Mouse (Mus musculus) embryonic facial prominence, embryonic 14.5 days (tissue): ENCODE measurements around the gene Gm15517. TPM values are rescaled to one million over a fixed set of nuclear protein-coding genes. Genes with fewer than 3 reads are reported as not detected.
"Not testable (repeated sequence)": the region's sequence is repeated elsewhere in the genome, so short reads cannot be mapped to it uniquely, and the experiment has no call there.

Experiments
- ATAC-seq: fragments of 200-750 bp; cut with Nextera tagmentation; 2 replicates; pipeline ENCODE4 v1.8.0; 2017; ENCODE audit warnings: low read depth, moderate number of reproducible peaks, moderate TSS enrichment
- DNase-seq: peaks from one replicate; pipeline ENCODE4 v3.0.0-alpha.2; 2015; ENCODE audit warnings: low spot score
- H3K27ac ChIP-seq: fragments of 300-500 bp; sonication (generic); replicated peaks from 2 replicates; pipeline ENCODE4 v1.5.1; 2014; ENCODE audit warnings: low read depth, mild to moderate bottlenecking, low read length, moderate library complexity
- H3K27me3 ChIP-seq: fragments of 300-500 bp; sonication (generic); replicated peaks from 2 replicates; pipeline ENCODE4 v1.6.1; 2014; ENCODE audit warnings: low read length; ENCODE audit not compliant: control insufficient read depth, insufficient read depth
- H3K36me3 ChIP-seq: fragments of 300-500 bp; sonication (generic); 2 replicates; pipeline ENCODE4 v1.6.1; 2014; ENCODE audit warnings: low read length, mixed read lengths; ENCODE audit not compliant: control insufficient read depth, insufficient read depth
- H3K4me1 ChIP-seq: fragments of 300-500 bp; sonication (generic); 2 replicates; pipeline ENCODE4 v1.6.1; 2014; ENCODE audit warnings: antibody characterized with exemption, low read length; ENCODE audit not compliant: control insufficient read depth, insufficient read depth
- H3K4me2 ChIP-seq: fragments of 300-500 bp; sonication (generic); 2 replicates; pipeline ENCODE4 v1.6.1; 2014; ENCODE audit warnings: low read depth, mild to moderate bottlenecking, low read length, moderate library complexity, mixed read lengths
- H3K4me3 ChIP-seq: fragments of 300-500 bp; sonication (generic); 2 replicates; pipeline ENCODE4 v1.5.1; 2014; ENCODE audit warnings: low read depth, mild to moderate bottlenecking, low read length
- H3K9ac ChIP-seq: fragments of 300-500 bp; sonication (generic); 2 replicates; pipeline ENCODE4 v1.6.1; 2014; ENCODE audit warnings: low read depth, mild to moderate bottlenecking, low read length, moderate library complexity, mixed read lengths
- H3K9me3 ChIP-seq: fragments of 300-500 bp; sonication (generic); 2 replicates; pipeline ENCODE4 v1.6.1; 2016; ENCODE audit warnings: low read length; ENCODE audit not compliant: control insufficient read depth
- WGBS: fragments of 180-500 bp; shearing (Covaris S2); extraction: QIAGEN DNeasy Blood & Tissue Kit; methylation state at CpG from one replicate; pipeline ENCODE4 v1.1.7; 2014; 5-methylcytosine and 5-hydroxymethylcytosine counted together
- polyA plus RNA-seq: library from polyadenylated mRNA; unstranded; fragments of >200 nt; fragmentation: Nextera tagmentation; extraction: Ambion mirVana; gene quantifications from 2 replicates; pipeline ENCODE4 v1.2.1, GENCODE M21; 2014

The Gm15517 gene
- not detected in 2 replicates for polyA plus RNA-seq

DNA sequence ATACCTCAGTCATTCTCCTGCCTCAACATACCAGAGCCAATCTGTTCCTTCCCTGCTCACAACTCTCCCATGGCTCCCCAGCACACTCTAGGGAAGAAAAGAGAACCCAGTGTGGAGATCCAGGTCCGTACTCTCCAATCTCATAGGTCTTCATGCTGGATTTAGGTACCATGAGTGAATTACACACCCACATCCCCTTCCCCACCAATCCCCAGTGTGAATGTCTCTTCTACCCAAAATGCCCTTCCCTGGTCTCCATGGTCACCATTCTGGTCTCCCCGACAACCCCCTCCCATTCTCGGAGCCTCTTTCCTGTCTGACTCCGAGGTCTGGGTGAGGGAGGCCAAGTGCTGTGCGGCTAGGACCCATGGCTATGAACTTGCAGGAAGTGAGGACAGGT lies at the start of gene Gm15517:
Gm15517 (plus strand) TSS at position 301 of the 400 bp plus-strand sequence.
- no peaks in the 10 kb centered on the region for H3K4me1 ChIP-seq
- ATAC-seq (0 out of 2 replicates have a peak, but pooled peaks have one; percentile 12), DNase-seq (no peak)
- no peak within 1 kb of the TSS for H3K4me3 ChIP-seq
- H3K9me3 ChIP-seq = no peaks in the 10 kb centered on the region
- H3K36me3 ChIP-seq = no peaks in the 10 kb centered on the region
- H3K27ac ChIP-seq = no peak within 1 kb of the TSS
- no peak within 1 kb of the TSS for H3K4me2 ChIP-seq
- no peak within 1 kb of the TSS for H3K9ac ChIP-seq
- WGBS = 52% methylated on average over 5 of the region's 5 CpGs
- peaks cover 12% of the 10 kb centered on the region; the same call in 1 of the 2 replicates for H3K27me3 ChIP-seq

DNA sequence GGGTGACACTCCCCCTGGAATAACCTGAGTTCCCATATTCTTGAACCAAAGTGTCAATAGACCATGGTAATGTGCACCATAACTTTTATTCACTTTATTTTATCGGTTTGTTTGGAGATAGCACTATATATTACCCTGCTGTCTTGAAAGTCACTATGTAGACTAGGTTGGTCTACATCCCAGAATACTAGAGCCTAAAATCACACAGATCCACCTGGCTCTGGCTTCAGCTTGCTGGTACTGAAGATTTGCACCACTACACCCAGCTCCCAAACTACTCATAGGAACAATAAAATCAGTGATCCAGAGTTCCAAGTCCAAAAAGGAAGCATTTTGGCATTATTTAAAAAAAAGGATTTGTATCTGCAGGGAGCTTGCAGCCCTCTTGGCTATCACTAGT lies 45.6 kb upstream of the Gm15517 start, which contains the start of gene Klk1b5:
Klk1b5 (plus strand) TSS at position 301 of the 400 bp plus-strand sequence.
- H3K4me1 ChIP-seq = no peaks in the 10 kb centered on the region
- no peaks in the 10 kb centered on the region for H3K27me3 ChIP-seq
- H3K4me3 ChIP-seq = no peak within 1 kb of the TSS
- no peak for DNase-seq
- H3K27ac ChIP-seq = no peak within 1 kb of the TSS
- H3K9ac ChIP-seq = no peak within 1 kb of the TSS
- WGBS = 77% methylated on average over 1 of the region's 1 CpGs
- no peaks in the 10 kb centered on the region for H3K9me3 ChIP-seq
- H3K36me3 ChIP-seq = no peaks in the 10 kb centered on the region
- no peak within 1 kb of the TSS for H3K4me2 ChIP-seq
- no peak for ATAC-seq

DNA sequence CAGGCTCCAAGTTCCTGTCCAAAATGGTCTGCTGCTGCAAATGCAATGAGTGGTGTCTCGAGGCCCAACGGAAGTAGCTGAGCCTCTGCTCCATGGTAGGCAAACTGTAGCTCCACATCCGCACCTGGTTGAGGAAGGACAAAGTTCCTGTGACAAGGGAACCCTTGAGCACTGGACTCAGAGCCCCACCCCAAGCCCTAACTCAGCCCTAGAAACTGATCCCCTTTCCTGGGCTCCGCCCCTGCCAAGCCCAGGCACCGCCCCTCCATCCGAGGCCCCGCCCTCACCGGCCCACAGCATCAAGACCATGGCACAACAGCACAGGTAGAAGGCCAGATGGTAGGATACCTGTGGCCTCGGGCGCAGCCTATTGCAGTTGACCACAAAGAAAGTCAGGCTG lies 39.6 kb upstream of the Gm15517 start:
- not testable (repeated sequence) for H3K4me3 ChIP-seq

DNA sequence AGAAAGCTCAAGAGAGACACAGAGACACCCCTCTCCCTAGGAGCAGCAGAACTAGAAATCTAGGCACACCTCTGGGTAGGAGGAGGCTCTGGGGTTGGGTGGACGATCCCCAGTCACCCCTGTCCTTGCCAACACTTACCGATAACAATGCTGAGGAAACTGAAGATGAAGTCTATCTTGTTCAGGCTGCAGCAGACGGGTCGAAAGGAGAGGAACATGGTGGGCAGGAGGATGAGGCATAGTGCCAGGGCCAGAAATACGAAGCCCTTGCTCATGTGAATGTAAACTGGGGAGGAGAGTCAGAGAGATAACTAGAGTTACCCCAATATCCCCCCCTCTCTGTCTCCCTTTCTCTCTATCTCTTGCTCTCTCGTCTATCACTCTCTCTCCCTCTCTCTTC lies 38.9 kb upstream of the Gm15517 start:
- ATAC-seq, H3K36me3 ChIP-seq, H3K4me3 ChIP-seq, DNase-seq, H3K9ac ChIP-seq, H3K27me3 ChIP-seq, H3K4me1 ChIP-seq, H3K4me2 ChIP-seq, H3K27ac ChIP-seq, H3K9me3 ChIP-seq: not testable (repeated sequence)
- 71% methylated on average over 5 of the region's 6 CpGs for WGBS

More for the DNA sequence above, 39.6 kb upstream of the Gm15517 start:
- not testable (repeated sequence) for DNase-seq, ATAC-seq, H3K9me3 ChIP-seq, H3K4me2 ChIP-seq, H3K4me1 ChIP-seq, H3K9ac ChIP-seq, H3K36me3 ChIP-seq, H3K27me3 ChIP-seq, H3K27ac ChIP-seq
- WGBS = 66% methylated on average over 6 of the region's 10 CpGs

DNA sequence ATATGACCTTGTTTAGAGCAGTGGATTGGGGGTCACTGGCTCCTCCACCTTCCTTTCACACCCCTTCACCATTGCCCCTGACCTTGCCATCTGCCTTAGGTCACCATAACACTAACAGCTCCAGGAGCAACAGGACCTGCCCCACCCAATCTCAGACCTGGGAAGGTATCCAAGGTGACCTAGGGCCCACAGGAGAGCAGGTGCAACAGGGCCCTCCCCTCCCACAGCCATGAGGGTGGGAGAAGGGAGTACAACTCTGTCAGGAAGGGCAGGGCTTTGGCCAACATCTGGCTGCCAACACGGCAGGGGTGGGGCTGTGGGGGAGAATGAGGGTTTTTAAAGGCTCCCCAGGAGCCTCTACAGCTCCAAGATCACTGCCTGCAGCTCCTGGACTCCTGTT lies 36.2 kb upstream of the Gm15517 start, which contains the start of gene Klk1:
Klk1 (plus strand) TSS at position 285 of the 400 bp plus-strand sequence.
- ATAC-seq (no peak), DNase-seq (no peak)
- Histone ChIP-seq H3K9ac (no peak within 1 kb of the TSS), H3K4me1 (no peaks in the 10 kb centered on the region), H3K4me2 (no peak within 1 kb of the TSS), H3K9me3 (no peaks in the 10 kb centered on the region), H3K36me3 (no peaks in the 10 kb centered on the region), H3K4me3 (no peak within 1 kb of the TSS), H3K27me3 (no peaks in the 10 kb centered on the region), H3K27ac (no peak within 1 kb of the TSS)
- 0% methylated on average over 1 of the region's 1 CpGs for WGBS

DNA sequence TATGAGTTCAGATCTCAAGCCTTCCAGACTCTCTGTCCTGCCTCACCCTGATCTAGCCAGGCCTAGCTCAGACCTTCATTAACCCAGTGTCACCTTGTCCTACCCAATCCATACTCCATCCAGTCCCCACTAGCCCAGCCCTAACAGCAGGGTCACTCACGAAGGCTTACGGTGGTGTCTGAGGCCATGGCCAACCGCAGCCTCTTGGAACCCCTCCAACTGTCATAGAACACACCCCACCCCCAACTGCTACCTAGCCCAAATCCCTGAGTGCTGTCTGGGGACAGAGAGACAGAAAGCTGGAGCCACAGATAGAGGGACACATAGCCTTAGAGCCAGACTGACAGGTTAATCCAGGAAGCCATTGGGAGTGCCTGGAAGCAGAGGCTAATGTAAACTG lies 25.3 kb upstream of the Gm15517 start, which contains the start of gene Gm36864:
Gm36864 (plus strand) TSS at position 269 of the 400 bp plus-strand sequence.
- no peak within 1 kb of the TSS for H3K4me3 ChIP-seq
- ATAC-seq = no peak
- no peak within 1 kb of the TSS for H3K27ac ChIP-seq
- DNase-seq = no peak
- no peaks in the 10 kb centered on the region for H3K9me3 ChIP-seq
- H3K9ac ChIP-seq = no peak within 1 kb of the TSS
- H3K36me3 ChIP-seq = no peaks in the 10 kb centered on the region
- H3K4me2 ChIP-seq = no peak within 1 kb of the TSS
- H3K27me3 ChIP-seq = no peaks in the 10 kb centered on the region
- no peaks in the 10 kb centered on the region for H3K4me1 ChIP-seq
- WGBS = 74% methylated on average over 3 of the region's 3 CpGs

DNA sequence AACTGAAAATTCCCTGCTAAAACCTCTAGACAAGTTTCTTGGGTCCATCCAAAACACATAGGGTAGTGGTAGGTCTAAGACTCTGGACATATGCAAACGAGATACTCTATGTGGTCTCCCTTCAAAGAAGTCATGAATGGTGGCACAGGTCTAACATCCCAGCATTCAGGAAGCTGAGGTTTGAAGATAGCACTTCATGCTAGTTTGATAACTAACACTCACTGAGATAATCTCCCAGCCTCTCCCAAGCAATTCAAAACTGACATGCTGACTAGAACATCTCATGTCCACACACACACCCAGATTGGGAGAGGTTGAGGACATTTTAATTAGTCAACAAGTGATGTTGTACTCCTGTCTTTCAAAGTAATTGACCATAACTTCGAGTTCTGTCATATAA lies 21.3 kb upstream of the Gm15517 start:
- WGBS = 45% methylated on average over 2 of the region's 2 CpGs
- Histone ChIP-seq H3K4me3 (no peak overlapping the region), H3K27ac (no peak overlapping the region), H3K9ac (no peak overlapping the region), H3K36me3 (no peaks in the 10 kb centered on the region), H3K27me3 (no peaks in the 10 kb centered on the region), H3K4me2 (no peak overlapping the region), H3K4me1 (no peaks in the 10 kb centered on the region), H3K9me3 (no peaks in the 10 kb centered on the region)
- DNase-seq (no peak), ATAC-seq (no peak)

DNA sequence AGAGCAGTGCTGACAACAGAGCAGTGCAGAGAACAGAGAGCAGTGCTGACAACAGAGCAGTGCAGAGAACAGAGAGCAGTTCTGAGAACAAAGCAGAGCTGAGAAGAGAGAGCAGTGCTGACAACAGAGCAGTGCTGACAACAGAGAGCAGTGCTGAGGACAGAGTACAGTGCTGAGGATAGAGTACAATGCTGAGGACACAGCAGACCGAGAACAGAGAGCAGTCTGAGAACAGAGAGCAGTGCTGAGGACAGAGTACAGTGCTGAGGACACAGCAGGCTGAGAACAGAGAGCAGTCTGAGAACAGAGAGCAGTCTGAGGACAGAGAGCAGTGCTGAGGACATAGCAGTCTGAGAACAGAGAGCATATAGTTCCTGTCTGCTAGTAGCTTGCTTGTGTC lies 20.5 kb upstream of the Gm15517 start:
- ATAC-seq (no peak), DNase-seq (no peak)
- H3K4me3 ChIP-seq = no peak overlapping the region
- no peak overlapping the region for H3K9ac ChIP-seq
- no peaks in the 10 kb centered on the region for H3K27me3 ChIP-seq
- no peaks in the 10 kb centered on the region for H3K9me3 ChIP-seq
- WGBS = 48% methylated on average over 1 of the region's 1 CpGs
- H3K36me3 ChIP-seq = no peaks in the 10 kb centered on the region
- H3K27ac ChIP-seq = no peak overlapping the region
- H3K4me2 ChIP-seq = no peak overlapping the region
- H3K4me1 ChIP-seq = peaks cover 6% of the 10 kb centered on the region

DNA sequence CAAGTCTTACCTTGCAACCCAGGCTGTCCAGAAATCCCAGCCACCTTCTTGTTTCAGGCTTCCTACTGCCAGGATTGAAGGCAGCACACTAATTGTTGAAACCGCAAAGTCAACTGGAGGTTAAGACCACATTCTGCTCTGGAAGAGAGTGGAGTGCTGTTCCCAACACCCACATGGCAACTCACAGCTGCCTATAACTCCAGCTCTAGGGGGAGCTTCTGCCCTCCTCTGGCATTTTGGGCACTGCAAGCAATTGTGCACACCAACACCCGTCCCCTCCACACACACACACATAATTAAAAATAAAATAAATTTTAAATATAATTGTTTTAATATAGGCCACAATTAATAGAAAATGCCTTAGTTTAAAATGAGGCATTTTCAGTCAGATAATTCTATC lies 20.1 kb upstream of the Gm15517 start:
- Histone ChIP-seq H3K9ac (no peak overlapping the region), H3K36me3 (no peaks in the 10 kb centered on the region), H3K27me3 (no peaks in the 10 kb centered on the region), H3K27ac (no peak overlapping the region), H3K4me2 (no peak overlapping the region), H3K4me3 (no peak overlapping the region), H3K9me3 (no peaks in the 10 kb centered on the region), H3K4me1 (peaks cover 6% of the 10 kb centered on the region)
- DNase-seq (no peak), ATAC-seq (no peak)
- WGBS = 56% methylated on average over 2 of the region's 2 CpGs
